Mouse (Mus musculus) Patski (cell line): ENCODE data around the gene Alox12b. TPM values are rescaled to one million over a fixed set of nuclear protein-coding genes. Genes with fewer than 3 reads are reported as not detected.

ENCODE experiments used
- ATAC-seq: fragments of 100-300 bp; one replicate; pipeline ENCODE4 v1.8.0; 2021
- CTCF ChIA-PET: fragments of 350-600 bp; sonication (Branson Sonifier 250); formaldehyde crosslinking; loops from one replicate; lab custom pipeline; 2022; ENCODE audit warnings: inconsistent platforms; lab: Charles Lee
- POLR2A ChIA-PET: fragments of 350-600 bp; sonication (Branson Sonifier 250); formaldehyde crosslinking; loops from one replicate; lab custom pipeline; 2022; ENCODE audit warnings: antibody characterized with exemption, inconsistent platforms; lab: Charles Lee
- DNase-seq: peaks from one replicate; pipeline ENCODE4 v3.0.0-alpha.2; 2011; ENCODE audit warnings: low read depth, low spot score
- H3K27me3 ChIP-seq: fragments of 371-371 bp; one replicate; pipeline ENCODE4 v1.5.1; 2021
- CTCF ChIP-seq: fragments of 100-300 bp; IDR thresholded peaks from one replicate; pipeline ENCODE4 v1.5.1; 2021
- in situ Hi-C: fragments of 300-500 bp; cut with MboI; formaldehyde crosslinking; loops from 3 replicates; pipeline ENCODE4 v1.11.1; 2018; ENCODE audit warnings: low pct_unique_long_range_greater_than_20kb, mixed read lengths
- polyA plus RNA-seq: library from polyadenylated mRNA; unstranded; gene quantifications from one replicate; pipeline ENCODE4 v1.2.3, GENCODE M21; 2021

The Alox12b gene
- polyA plus RNA-seq, 1 experiment from 2014 or later, result not detected

GRCm38 (mm10) chr11:69122336-69122951 is 34.3 kb upstream of the Alox12b start, which contains the start of gene 9130213A22Rik:
9130213A22Rik (minus strand) TSS chr11:69122589.
- CTCF ChIA-PET, result interaction anchor here (0.7 to 6.2 kb wide), 15 partner anchors 9 to 82 kb away, joined by 3 to 78 read pairs (median 4); partner anchors contain the start of genes Per1 and Tmem107
- ATAC-seq (peak; percentile 49), DNase-seq (no peak)
- POLR2A ChIA-PET, result interaction anchor here (0.6 to 3.5 kb wide), 12 partner anchors 12 to 82 kb away, joined by 3 to 20 read pairs (median 5); partner anchors contain the start of gene Per1
- in situ Hi-C loops, result loop anchor here (5.0 kb wide), 1 partner anchor 55 kb away; no protein-coding TSS in a partner anchor
- TF ChIP-seq CTCF, result no peak
- H3K27me3 ChIP-seq, result no peaks in the 10 kb centered on the region

- DNase-seq (no peak), ATAC-seq (no peak)
- CTCF ChIA-PET, result interaction anchor here (0.7 to 6.2 kb wide), 13 partner anchors 7 to 82 kb away, joined by 3 to 78 read pairs (median 4); no protein-coding TSS in a partner anchor
- TF ChIP-seq CTCF, result no peak
- POLR2A ChIA-PET, result interaction anchor here (0.6 to 3.5 kb wide), 8 partner anchors 27 to 81 kb away, joined by 3 to 20 read pairs (median 6); no protein-coding TSS in a partner anchor
- in situ Hi-C loops, result loop anchor here (5.0 kb wide), 1 partner anchor 56 kb away; no protein-coding TSS in a partner anchor
- no peaks in the 10 kb centered on the region for H3K27me3 ChIP-seq
These were observed 33.6 kb upstream of the Alox12b start for GRCm38 (mm10) chr11:69123056-69123692.

GRCm38 (mm10) chr11:69123693-69124497 is 32.9 kb upstream of the Alox12b start:
- ATAC-seq (no peak), DNase-seq (no peak)
- in situ Hi-C loops, result loop anchor here (5.0 kb wide), 1 partner anchor 57 kb away; no protein-coding TSS in a partner anchor
- POLR2A ChIA-PET, result interaction anchor here (0.6 to 3.5 kb wide), 6 partner anchors 27 to 82 kb away, joined by 3 to 20 read pairs (median 4); partner anchors contain the start of gene Borcs6
- H3K27me3 ChIP-seq, result no peaks in the 10 kb centered on the region
- CTCF ChIA-PET, result interaction anchor here (0.6 to 6.2 kb wide), 12 partner anchors 8 to 63 kb away, joined by 3 to 78 read pairs (median 4); no protein-coding TSS in a partner anchor
- no peak for TF ChIP-seq CTCF

GRCm38 (mm10) chr11:69124498-69124847 is 32.3 kb upstream of the Alox12b start:
- no peaks in the 10 kb centered on the region for H3K27me3 ChIP-seq
- POLR2A ChIA-PET, result interaction anchor here (1.1 to 3.5 kb wide), 3 partner anchors 55 to 83 kb away, joined by 3 to 20 read pairs (median 5); no protein-coding TSS in a partner anchor
- no peak for DNase-seq
- CTCF ChIA-PET, result interaction anchor here (0.7 to 6.2 kb wide), 3 partner anchors 48 to 119 kb away, joined by 3 to 78 read pairs (median 5); no protein-coding TSS in a partner anchor
- in situ Hi-C loops, result loop anchor here (5.0 kb wide), 1 partner anchor 57 kb away; no protein-coding TSS in a partner anchor
- no peak for TF ChIP-seq CTCF
- ATAC-seq, result no peak

- in situ Hi-C loops, result loop anchor here (5.0 kb wide), 1 partner anchor 117 kb away; no protein-coding TSS in a partner anchor
- ATAC-seq, result peak; percentile 40
- peak; percentile 76 for DNase-seq
- ChIA-PET POLR2A (interaction anchor here (0.7 kb wide), 1 partner anchor 51 kb away, joined by 4 read pairs; no protein-coding TSS in a partner anchor), CTCF (interaction anchor here (0.7 to 6.2 kb wide), 3 partner anchors 49 to 118 kb away, joined by 3 to 78 read pairs (median 5); no protein-coding TSS in a partner anchor)
- no peak for TF ChIP-seq CTCF
- no peaks in the 10 kb centered on the region for H3K27me3 ChIP-seq
These were observed 31.5 kb upstream of the Alox12b start for GRCm38 (mm10) chr11:69125041-69125851.

GRCm38 (mm10) chr11:69125852-69125918 is 31.1 kb upstream of the Alox12b start, which contains the start of gene Aloxe3:
Aloxe3 (plus strand) TSS chr11:69125896.
- DNase-seq, result no peak
- no peaks in the 10 kb centered on the region for H3K27me3 ChIP-seq
- CTCF ChIA-PET, result interaction anchor here (6.2 kb wide), 1 partner anchor 61 kb away, joined by 78 read pairs; no protein-coding TSS in a partner anchor
- no peak for TF ChIP-seq CTCF
- POLR2A ChIA-PET, result no interaction called here
- in situ Hi-C loops, result loop anchor here (5.0 kb wide), 1 partner anchor 117 kb away; no protein-coding TSS in a partner anchor
- no peak for ATAC-seq

- CTCF ChIA-PET, result interaction anchor here (6.2 kb wide), 1 partner anchor 61 kb away, joined by 78 read pairs; no protein-coding TSS in a partner anchor
- no peak for DNase-seq
- in situ Hi-C loops, result loop anchor here (5.0 kb wide), 1 partner anchor 116 kb away; no protein-coding TSS in a partner anchor
- ATAC-seq, result no peak
- TF ChIP-seq CTCF, result no peak
- POLR2A ChIA-PET, result no interaction called here
- no peaks in the 10 kb centered on the region for H3K27me3 ChIP-seq
These were observed 30.7 kb upstream of the Alox12b start for GRCm38 (mm10) chr11:69125919-69126705.

- no peak for TF ChIP-seq CTCF
- no peak for DNase-seq
- no peak for ATAC-seq
- CTCF ChIA-PET, result no interaction called here
- POLR2A ChIA-PET, result no interaction called here
- no peaks in the 10 kb centered on the region for H3K27me3 ChIP-seq
- in situ Hi-C loops, result loop anchor here (5.0 kb wide), 1 partner anchor 116 kb away; no protein-coding TSS in a partner anchor
These were observed 30.1 kb upstream of the Alox12b start for GRCm38 (mm10) chr11:69126706-69127095.
